Mouse (Mus musculus) hindbrain, embryonic 12.5 days (tissue): ENCODE data around the gene Ccz1. TPM values are rescaled to one million over a fixed set of nuclear protein-coding genes. Genes with fewer than 3 reads are reported as not detected.

Source experiments
- ATAC-seq: fragments of 200-750 bp; cut with Nextera tagmentation; 2 replicates; pipeline ENCODE4 v1.8.0; 2017; ENCODE audit warnings: moderate TSS enrichment; ENCODE audit not compliant: low FRiP score
- H3K27ac ChIP-seq: fragments of 300-500 bp; sonication (generic); 2 replicates; pipeline ENCODE4 v1.5.1; 2016; ENCODE audit warnings: mild to moderate bottlenecking
- H3K27me3 ChIP-seq: fragments of 300-500 bp; sonication (generic); 2 replicates; pipeline ENCODE4 v1.6.1; 2016; ENCODE audit warnings: mild to moderate bottlenecking
- H3K36me3 ChIP-seq: fragments of 300-500 bp; sonication (generic); 2 replicates; pipeline ENCODE4 v1.6.1; 2016; ENCODE audit warnings: mild to moderate bottlenecking
- H3K4me1 ChIP-seq: fragments of 300-500 bp; sonication (generic); 2 replicates; pipeline ENCODE4 v1.6.1; 2016
- H3K4me2 ChIP-seq: fragments of 300-500 bp; sonication (generic); replicated peaks from 2 replicates; pipeline ENCODE4 v1.6.1; 2016; ENCODE audit warnings: mild to moderate bottlenecking
- H3K4me3 ChIP-seq: fragments of 300-500 bp; sonication (generic); 2 replicates; pipeline ENCODE4 v1.5.1; 2016; ENCODE audit warnings: mild to moderate bottlenecking
- H3K9ac ChIP-seq: fragments of 300-500 bp; sonication (generic); 2 replicates; pipeline ENCODE4 v1.6.1; 2016; ENCODE audit warnings: mild to moderate bottlenecking, moderate library complexity
- H3K9me3 ChIP-seq: fragments of 300-500 bp; sonication (generic); replicated peaks from 2 replicates; pipeline ENCODE4 v1.6.1; 2016; ENCODE audit warnings: mild to moderate bottlenecking
- WGBS: fragments of 180-500 bp; shearing (Covaris S2); methylation state at CpG from one replicate; pipeline ENCODE4 v1.1.7; 2016; 5-methylcytosine and 5-hydroxymethylcytosine counted together
- polyA plus RNA-seq: library from polyadenylated mRNA; unstranded; fragments of >200 nt; fragmentation: Nextera tagmentation; extraction: Ambion mirVana; gene quantifications from 2 replicates; pipeline ENCODE4 v1.2.1, GENCODE M21; 2016

The Ccz1 gene
- polyA plus RNA-seq, 1 experiment from 2014 or later: 99.4 TPM

DNA sequence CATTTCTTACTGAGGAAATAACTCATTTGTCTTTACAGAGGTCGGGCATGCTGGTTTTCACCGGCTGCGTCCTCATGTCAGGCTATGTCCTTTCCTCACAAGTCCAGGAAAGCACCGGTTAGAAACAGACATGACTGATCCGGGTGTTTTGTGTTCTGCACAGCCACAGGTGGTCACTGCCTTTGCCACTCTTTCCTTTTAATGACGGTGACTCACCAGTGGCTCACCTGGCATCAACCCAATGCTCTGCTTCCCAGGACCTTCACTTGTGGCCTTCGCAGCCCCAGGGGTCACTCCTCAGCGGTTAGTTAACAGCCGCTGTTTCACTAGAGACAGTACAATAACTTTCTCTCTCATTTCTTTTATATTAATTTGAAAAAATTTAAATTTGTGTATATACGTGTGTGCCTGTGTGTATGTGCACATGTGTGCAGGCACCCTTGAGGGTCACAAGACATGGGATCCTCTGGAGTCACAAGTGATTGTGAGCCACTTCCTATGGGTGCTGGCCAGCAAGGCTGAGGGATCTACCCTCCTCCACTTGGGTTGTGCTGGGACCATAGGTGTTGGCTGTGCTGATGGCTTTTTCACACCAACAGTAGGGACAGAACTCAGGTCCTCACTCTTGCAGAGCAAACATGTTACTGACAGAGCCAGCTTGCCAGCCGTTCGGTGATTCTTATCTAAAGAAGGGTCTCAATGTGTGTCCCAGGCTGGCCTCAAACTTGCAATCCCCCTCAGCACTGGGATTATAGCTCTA lies 48.9 kb downstream of the Ccz1 start:
- ATAC-seq: no peak
- H3K27me3 ChIP-seq: no peaks in the 10 kb centered on the region
- WGBS: 88% methylated on average over 12 of the region's 12 CpGs
- no peak overlapping the region for H3K9ac ChIP-seq
- H3K36me3 ChIP-seq: no peaks in the 10 kb centered on the region
- no peaks in the 10 kb centered on the region for H3K9me3 ChIP-seq
- no peak overlapping the region for H3K27ac ChIP-seq
- no peaks in the 10 kb centered on the region for H3K4me1 ChIP-seq
- no peak overlapping the region for H3K4me3 ChIP-seq
- H3K4me2 ChIP-seq: no peak overlapping the region

DNA sequence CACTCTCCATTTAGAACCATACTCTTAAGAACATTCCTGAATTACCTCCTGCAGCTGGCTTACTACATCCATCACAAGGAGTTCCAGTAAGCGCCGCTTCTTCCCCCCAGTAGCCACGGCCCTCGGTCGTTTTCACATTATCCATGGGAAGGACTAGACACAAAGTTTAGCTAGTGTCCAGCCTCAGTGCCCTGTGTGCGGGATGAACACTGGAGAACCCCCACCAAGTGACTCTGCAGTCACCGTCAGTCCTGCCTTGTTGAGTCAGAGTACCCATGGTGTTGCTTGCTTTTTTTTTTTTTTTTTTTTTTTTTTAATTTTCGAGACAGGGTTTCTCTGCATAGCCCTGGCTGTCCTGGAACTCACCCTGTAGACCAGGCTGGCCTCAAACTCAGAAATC lies 53.5 kb downstream of the Ccz1 start:
- H3K4me3 ChIP-seq: no peak overlapping the region
- no peak overlapping the region for H3K4me2 ChIP-seq
- H3K36me3 ChIP-seq: 0 out of 2 replicates have a peak, but pooled peaks cover 8% of the 10 kb centered on the region
- H3K9me3 ChIP-seq: 0 out of 2 replicates have a peak, but pooled peaks cover 8% of the 10 kb centered on the region
- no peak overlapping the region for H3K27ac ChIP-seq
- ATAC-seq: no peak
- no peak overlapping the region for H3K9ac ChIP-seq
- H3K27me3 ChIP-seq: no peaks in the 10 kb centered on the region
- H3K4me1 ChIP-seq: no peaks in the 10 kb centered on the region
- WGBS: 88% methylated on average over 8 of the region's 8 CpGs

DNA sequence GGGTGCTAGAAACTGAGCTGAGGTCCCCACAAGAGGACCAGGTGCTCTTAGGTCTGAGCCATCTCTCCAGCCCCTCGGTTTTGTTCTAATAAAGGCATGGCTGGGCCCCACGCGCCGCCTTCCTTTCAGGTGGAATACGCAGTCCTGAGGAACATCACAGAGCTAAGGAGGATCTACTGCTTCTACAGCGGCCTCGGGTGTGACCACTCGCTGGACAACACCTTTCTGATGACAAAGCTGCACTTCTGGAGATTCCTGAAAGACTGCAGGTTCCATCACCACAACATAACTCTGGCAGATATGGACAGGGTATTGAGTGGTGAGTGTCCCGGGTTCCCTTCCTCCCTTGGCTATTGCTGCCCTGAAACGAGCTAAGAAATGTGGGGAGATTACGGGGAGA lies 55.1 kb downstream of the Ccz1 start:
- no peak overlapping the region for H3K4me3 ChIP-seq
- H3K9ac ChIP-seq: no peak overlapping the region
- 0 out of 2 replicates have a peak, but pooled peaks cover 8% of the 10 kb centered on the region for H3K9me3 ChIP-seq
- no peak overlapping the region for H3K4me2 ChIP-seq
- no peak for ATAC-seq
- 93% methylated on average over 11 of the region's 11 CpGs for WGBS
- H3K4me1 ChIP-seq: no peaks in the 10 kb centered on the region
- no peak overlapping the region for H3K27ac ChIP-seq
- 0 out of 2 replicates have a peak, but pooled peaks cover 8% of the 10 kb centered on the region for H3K36me3 ChIP-seq
- H3K27me3 ChIP-seq: no peaks in the 10 kb centered on the region

DNA sequence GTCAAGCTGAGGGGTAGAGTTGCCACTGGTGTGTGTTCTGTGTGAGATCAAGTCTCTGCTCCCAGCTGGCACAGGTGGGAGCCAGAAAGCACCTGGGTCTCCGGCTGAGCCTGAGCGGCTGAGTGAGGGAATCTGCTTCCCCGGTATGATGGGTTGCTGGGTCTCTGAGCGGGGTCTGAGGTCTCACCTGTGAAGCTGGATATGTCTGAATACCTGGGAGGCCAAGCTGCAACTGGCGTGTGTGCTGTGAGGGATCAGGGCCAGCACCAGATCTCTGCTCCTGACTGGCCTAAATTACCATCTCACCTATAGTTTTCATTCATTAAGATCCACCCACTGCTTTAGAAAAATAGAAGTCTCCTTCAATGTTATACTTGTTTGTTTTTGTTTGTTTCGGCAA lies 57.6 kb downstream of the Ccz1 start:
- H3K27me3 ChIP-seq: no peaks in the 10 kb centered on the region
- WGBS: 90% methylated on average over 6 of the region's 6 CpGs

DNA sequence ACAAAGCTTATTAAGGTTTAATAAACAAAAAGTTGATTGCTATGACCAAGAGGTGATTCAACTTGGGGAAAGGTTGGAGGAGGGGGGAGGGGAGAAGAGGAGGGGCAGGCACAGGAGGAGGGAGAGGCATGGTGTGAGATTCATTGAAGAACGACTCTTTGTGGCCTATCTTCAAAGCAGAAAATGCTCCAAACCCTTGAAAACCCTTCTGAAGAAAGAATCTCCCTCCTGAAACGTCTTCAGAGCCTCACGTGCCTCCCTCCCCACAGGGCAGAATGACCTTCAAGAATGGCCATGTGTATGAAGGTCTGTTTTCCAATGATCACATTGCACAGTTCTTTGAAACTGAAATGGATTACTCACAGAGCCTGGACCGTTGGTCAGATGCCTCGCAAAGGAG lies 64.7 kb downstream of the Ccz1 start:
- ATAC-seq: no peak
- Histone ChIP-seq H3K4me2 (no peak overlapping the region), H3K27ac (no peak overlapping the region), H3K9ac (no peak overlapping the region), H3K36me3 (no peaks in the 10 kb centered on the region), H3K4me1 (no peaks in the 10 kb centered on the region), H3K9me3 (no peaks in the 10 kb centered on the region), H3K27me3 (no peaks in the 10 kb centered on the region), H3K4me3 (no peak overlapping the region)
- 46% methylated on average over 5 of the region's 5 CpGs for WGBS

More for the DNA sequence above, 57.6 kb downstream of the Ccz1 start:
- Histone ChIP-seq H3K4me1 (no peaks in the 10 kb centered on the region), H3K36me3 (0 out of 2 replicates have a peak, but pooled peaks cover 8% of the 10 kb centered on the region), H3K4me2 (no peak overlapping the region), H3K9me3 (0 out of 2 replicates have a peak, but pooled peaks cover 8% of the 10 kb centered on the region), H3K4me3 (no peak overlapping the region), H3K27ac (no peak overlapping the region), H3K9ac (no peak overlapping the region)
- ATAC-seq: no peak

DNA sequence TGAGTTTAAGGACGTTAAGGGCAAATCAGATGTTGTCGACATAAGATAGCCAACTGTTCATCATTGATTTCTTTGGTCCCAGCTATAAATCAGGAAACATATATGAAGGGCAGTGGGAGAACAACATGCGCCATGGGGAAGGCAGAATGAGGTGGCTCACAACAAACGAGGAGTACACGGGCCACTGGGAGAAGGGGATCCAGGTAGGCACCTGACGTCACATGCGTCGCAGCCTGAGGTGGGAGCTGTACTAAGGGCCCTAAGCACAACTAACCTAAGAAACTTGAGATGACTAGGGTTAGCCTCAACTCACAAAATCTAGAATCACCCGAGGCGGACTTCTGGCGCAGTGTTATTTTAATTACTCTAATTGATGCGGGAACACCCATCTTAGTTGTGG lies 66.3 kb downstream of the Ccz1 start:
- Histone ChIP-seq H3K4me1 (no peaks in the 10 kb centered on the region), H3K27ac (no peak overlapping the region), H3K4me3 (no peak overlapping the region), H3K27me3 (no peaks in the 10 kb centered on the region), H3K9ac (no peak overlapping the region), H3K4me2 (no peak overlapping the region), H3K36me3 (no peaks in the 10 kb centered on the region), H3K9me3 (no peaks in the 10 kb centered on the region)
- WGBS: 91% methylated on average over 12 of the region's 12 CpGs
- no peak for ATAC-seq

DNA sequence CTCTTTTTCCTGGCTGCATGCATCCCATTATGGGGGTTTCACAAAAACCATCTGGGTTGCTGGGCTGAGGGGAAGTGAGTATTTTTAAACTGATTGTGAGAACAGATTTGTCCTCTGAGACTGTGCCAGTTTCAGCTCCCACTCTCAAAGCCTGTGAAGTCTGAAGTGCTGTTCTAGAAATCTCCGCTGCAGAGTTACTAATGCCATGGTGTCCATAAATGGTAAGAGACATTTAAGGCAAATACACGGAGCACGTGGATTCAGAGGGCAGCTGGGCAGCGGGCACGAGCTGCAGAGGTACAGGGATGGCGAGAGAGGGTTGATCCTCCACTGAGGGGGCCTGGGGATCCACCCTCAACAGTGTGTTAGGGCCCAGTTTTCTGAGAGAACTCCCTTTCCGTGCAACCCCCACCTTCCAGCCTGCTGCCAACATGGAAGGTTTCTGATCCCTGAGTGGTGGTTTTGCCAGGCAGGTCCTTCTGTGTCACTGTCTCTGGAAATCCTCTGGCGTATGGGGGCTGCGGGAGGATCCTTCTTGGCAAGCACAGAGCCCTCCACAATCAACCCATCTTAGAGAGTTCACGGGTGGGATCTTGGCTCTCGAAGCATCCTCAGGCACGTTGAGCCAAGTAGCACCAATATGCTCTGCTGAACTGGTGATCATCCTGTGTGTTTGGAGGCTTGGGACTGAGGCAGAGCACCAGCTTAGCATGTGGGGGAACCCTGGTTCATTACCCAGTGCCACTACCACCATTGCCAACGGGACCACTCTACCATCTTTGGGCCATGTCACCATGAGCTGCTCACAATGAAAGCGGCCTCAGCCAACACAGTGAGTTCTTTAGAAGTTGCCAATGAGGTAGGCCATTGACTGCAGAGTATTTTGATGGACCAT lies 71.2 kb downstream of the Ccz1 start:
- Histone ChIP-seq H3K27ac (no peak overlapping the region), H3K36me3 (no peaks in the 10 kb centered on the region), H3K9me3 (no peaks in the 10 kb centered on the region), H3K4me2 (no peak overlapping the region), H3K9ac (no peak overlapping the region), H3K27me3 (no peaks in the 10 kb centered on the region), H3K4me3 (no peak overlapping the region), H3K4me1 (no peaks in the 10 kb centered on the region)
- 90% methylated on average over 14 of the region's 14 CpGs for WGBS
- no peak for ATAC-seq

DNA sequence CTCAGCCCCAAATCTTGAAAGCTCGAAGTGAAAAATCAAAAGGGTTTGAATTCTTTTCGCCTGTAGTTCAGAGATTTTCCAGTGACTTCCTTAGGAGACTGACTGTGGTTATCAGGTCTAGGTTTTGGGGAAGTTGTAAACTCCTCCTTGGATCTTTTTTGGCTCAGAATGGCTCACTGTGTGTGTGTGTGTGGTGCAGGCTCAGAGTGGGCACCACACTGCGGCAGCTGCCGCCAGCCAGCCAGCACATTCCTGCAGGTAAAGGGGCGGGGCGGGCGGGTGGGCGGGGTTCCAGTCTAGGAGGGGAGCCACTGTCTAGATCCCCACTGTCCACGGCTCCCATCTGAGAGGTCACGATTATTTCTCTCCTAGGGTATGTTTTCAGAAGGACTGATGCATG lies 73.1 kb downstream of the Ccz1 start:
- H3K27me3 ChIP-seq: no peaks in the 10 kb centered on the region
- H3K9ac ChIP-seq: no peak overlapping the region
- no peaks in the 10 kb centered on the region for H3K9me3 ChIP-seq
- no peak for ATAC-seq
- H3K36me3 ChIP-seq: no peaks in the 10 kb centered on the region
- 29% methylated on average over 10 of the region's 10 CpGs for WGBS
- no peaks in the 10 kb centered on the region for H3K4me1 ChIP-seq
- no peak overlapping the region for H3K27ac ChIP-seq
- H3K4me3 ChIP-seq: no peak overlapping the region
- H3K4me2 ChIP-seq: no peak overlapping the region

Other genes with a start within 250 kb of the Ccz1 start
- gene Eif2ak1, start 197.1 kb downstream of the Ccz1 start, polyA plus RNA-seq: 47.8 and 51.7 TPM in 2 replicates
- gene Ankrd61, start 117.2 kb downstream of the Ccz1 start, polyA plus RNA-seq: 0.39 and 0.47 TPM in 2 replicates
- 72.7 and 81.4 TPM in 2 replicates for gene Aimp2, start 105.0 kb downstream of the Ccz1 start, polyA plus RNA-seq
- 27.1 and 30.2 TPM in 2 replicates for gene Pms2, start 104.9 kb downstream of the Ccz1 start, polyA plus RNA-seq
- gene Gm42421, start 86.7 kb downstream of the Ccz1 start, polyA plus RNA-seq: 1.2 and 1.9 TPM in 2 replicates
- 2.4 and 2.6 TPM in 2 replicates for gene Rsph10b, start 81.8 kb downstream of the Ccz1 start, polyA plus RNA-seq
- not detected in 2 replicates for gene Ocm, start 11.8 kb upstream of the Ccz1 start, polyA plus RNA-seq
- 8.5 and 10.1 TPM in 2 replicates for gene Lmtk2, start 85.6 kb upstream of the Ccz1 start, polyA plus RNA-seq
- gene Bhlha15, start 175.4 kb upstream of the Ccz1 start, polyA plus RNA-seq: 0.08 TPM in 2 replicates
- gene Tecpr1, start 208.7 kb upstream of the Ccz1 start, polyA plus RNA-seq: 35.9 and 36.6 TPM in 2 replicates
- gene Bri3, start 229.6 kb upstream of the Ccz1 start, polyA plus RNA-seq: 126 and 150 TPM in 2 replicates